Mouse (Mus musculus) forebrain, embryonic 10.5 days (tissue): ENCODE results near the gene Cacna1e. TPM values are rescaled to one million over a fixed set of nuclear protein-coding genes. Genes with fewer than 3 reads are reported as not detected.

ENCODE experiments used
- DNase-seq: peaks from one replicate; pipeline ENCODE4 v3.0.0-alpha.2; 2017; ENCODE audit warnings: low spot score; ENCODE audit errors: extremely low spot score
- H3K27ac ChIP-seq: fragments of 300-500 bp; sonication (generic); 2 replicates; pipeline ENCODE4 v1.5.1; 2016; ENCODE audit warnings: mild to moderate bottlenecking
- H3K27me3 ChIP-seq: fragments of 300-500 bp; sonication (generic); 2 replicates; pipeline ENCODE4 v1.6.1; 2016; ENCODE audit warnings: mild to moderate bottlenecking; ENCODE audit not compliant: poor library complexity, severe bottlenecking
- H3K36me3 ChIP-seq: fragments of 300-500 bp; sonication (generic); replicated peaks from 2 replicates; pipeline ENCODE4 v1.6.1; 2016; ENCODE audit warnings: mild to moderate bottlenecking, moderate library complexity
- H3K4me1 ChIP-seq: fragments of 300-500 bp; sonication (generic); 2 replicates; pipeline ENCODE4 v1.6.1; 2016
- H3K4me3 ChIP-seq: fragments of 300-500 bp; sonication (generic); 2 replicates; pipeline ENCODE4 v1.5.1; 2016; ENCODE audit warnings: mild to moderate bottlenecking, moderate library complexity
- H3K9me3 ChIP-seq: fragments of 300-500 bp; sonication (generic); 2 replicates; pipeline ENCODE4 v1.6.1; 2016; ENCODE audit warnings: mild to moderate bottlenecking, moderate library complexity
- WGBS: fragments of 180-500 bp; shearing (Covaris S2); methylation state at CpG from one replicate; pipeline ENCODE4 v1.1.7; 2016; 5-methylcytosine and 5-hydroxymethylcytosine counted together
- polyA plus RNA-seq: library from polyadenylated mRNA; unstranded; fragments of >200 nt; fragmentation: Nextera tagmentation; extraction: Ambion mirVana; gene quantifications from 2 replicates; pipeline ENCODE4 v1.2.1, GENCODE M21; 2016

Gene Cacna1e
- polyA plus RNA-seq, 1 experiment from 2014 or later: 0.57 TPM

DNA sequence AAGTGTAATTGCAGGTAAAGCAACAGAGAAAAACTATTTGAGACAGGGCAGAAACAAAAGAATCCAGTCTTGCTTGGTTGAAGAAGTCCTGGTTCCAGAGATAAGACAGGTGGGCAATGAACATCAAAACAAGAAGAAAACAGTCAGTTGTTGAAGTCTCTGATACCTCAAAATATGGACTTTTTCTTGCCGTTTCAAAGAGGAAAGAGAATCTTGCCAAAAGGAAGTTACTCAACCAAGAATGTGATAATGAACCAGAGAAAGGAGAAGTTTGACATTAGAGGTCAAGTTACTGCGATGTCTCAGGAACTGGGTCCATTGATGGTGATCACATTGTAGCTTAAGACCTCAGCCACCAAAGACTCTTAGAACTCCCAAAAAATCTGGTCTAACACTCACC, 206.6 kb downstream of the Cacna1e start:
- H3K36me3 ChIP-seq: no peaks in the 10 kb centered on the region
- peaks cover 46% of the 10 kb centered on the region for H3K27me3 ChIP-seq
- no peak overlapping the region for H3K4me3 ChIP-seq
- no peak overlapping the region for H3K27ac ChIP-seq
- 79% methylated on average over 2 of the region's 2 CpGs for WGBS
- H3K4me1 ChIP-seq: peaks cover 8% of the 10 kb centered on the region
- no peaks in the 10 kb centered on the region for H3K9me3 ChIP-seq
- DNase-seq: no peak

DNA sequence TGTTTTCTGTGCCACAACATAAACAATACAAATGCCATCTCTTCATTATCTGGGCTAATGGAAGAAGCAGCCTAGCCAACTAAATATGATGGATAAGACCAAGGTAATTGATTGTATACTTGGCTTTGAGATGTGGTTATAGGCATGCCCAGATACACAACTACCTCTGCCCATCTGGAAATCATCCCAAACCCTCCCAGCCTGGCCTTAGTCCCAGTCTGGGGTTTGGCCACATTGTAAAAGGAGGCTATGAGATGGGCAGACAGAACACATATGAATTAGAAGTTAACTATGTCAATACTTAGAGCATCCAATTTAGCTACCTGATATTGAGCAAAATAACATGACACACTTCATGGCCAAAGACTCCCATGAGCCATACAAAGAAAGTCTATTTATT, 220.6 kb downstream of the Cacna1e start:
- Histone ChIP-seq H3K36me3 (no peaks in the 10 kb centered on the region), H3K4me1 (peaks cover 12% of the 10 kb centered on the region)

DNA sequence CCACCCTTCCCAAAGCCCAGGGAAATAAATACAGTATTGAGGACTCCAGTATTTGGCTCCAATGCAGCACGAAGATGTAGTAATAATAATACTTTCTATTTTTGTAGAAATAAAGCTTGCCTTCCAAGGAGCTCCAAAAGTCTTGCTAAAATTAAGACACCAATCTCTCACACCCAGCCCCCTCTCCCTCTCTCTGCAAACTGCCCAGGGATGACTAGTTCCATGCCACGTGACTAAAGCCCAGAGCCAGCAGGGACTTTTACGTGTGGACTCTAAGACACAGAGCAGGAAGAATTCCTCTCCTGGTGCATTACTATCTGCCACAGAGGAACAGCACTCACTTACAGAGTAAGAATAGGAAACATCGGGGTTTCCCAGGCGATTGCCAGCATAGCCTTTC, 222.3 kb downstream of the Cacna1e start:
- Histone ChIP-seq H3K4me1 (peaks cover 12% of the 10 kb centered on the region), H3K27me3 (no peaks in the 10 kb centered on the region), H3K9me3 (no peaks in the 10 kb centered on the region), H3K4me3 (no peak overlapping the region), H3K36me3 (no peaks in the 10 kb centered on the region), H3K27ac (no peak overlapping the region)
- DNase-seq: no peak
- WGBS: 88% methylated on average over 5 of the region's 5 CpGs

More for the DNA sequence above, 220.6 kb downstream of the Cacna1e start:
- DNase-seq: no peak
- Histone ChIP-seq H3K27me3 (no peaks in the 10 kb centered on the region), H3K4me3 (no peak overlapping the region), H3K27ac (no peak overlapping the region), H3K9me3 (no peaks in the 10 kb centered on the region)

DNA sequence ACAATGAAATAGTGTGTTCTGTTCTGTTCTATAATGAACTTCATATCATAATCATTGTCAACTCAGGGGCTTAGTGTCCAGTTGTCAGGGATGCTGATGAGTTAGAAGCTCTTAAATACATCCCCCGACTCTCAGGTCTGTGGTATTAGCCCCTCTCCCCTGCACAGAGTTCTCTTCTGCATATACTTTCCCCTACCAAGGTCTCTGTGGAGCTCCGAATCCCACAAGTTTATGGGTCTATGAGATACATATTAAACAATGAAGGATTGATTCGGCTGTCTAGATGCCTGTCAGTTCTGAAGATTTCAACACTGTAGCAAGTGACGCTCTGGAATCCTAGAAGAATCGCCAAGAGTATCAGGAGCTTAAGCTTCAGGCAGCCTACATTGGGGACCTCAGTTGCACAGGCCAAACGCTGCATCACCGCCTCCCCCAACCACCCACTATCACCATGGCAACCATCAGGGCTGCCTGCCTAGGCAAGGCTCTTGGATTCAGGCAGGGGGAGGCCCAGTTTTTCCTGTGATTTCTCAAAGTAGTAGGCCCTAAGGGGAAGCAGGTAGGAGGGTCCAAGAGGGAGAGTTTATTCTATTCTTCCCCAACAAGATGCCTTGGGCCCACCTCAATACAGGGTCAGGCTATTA, 223.0 kb downstream of the Cacna1e start:
- Histone ChIP-seq H3K9me3 (no peaks in the 10 kb centered on the region), H3K27ac (no peak overlapping the region), H3K4me1 (peaks cover 12% of the 10 kb centered on the region), H3K4me3 (no peak overlapping the region), H3K27me3 (no peaks in the 10 kb centered on the region), H3K36me3 (no peaks in the 10 kb centered on the region)
- peak; percentile 24 for DNase-seq
- WGBS: 45% methylated on average over 7 of the region's 7 CpGs

DNA sequence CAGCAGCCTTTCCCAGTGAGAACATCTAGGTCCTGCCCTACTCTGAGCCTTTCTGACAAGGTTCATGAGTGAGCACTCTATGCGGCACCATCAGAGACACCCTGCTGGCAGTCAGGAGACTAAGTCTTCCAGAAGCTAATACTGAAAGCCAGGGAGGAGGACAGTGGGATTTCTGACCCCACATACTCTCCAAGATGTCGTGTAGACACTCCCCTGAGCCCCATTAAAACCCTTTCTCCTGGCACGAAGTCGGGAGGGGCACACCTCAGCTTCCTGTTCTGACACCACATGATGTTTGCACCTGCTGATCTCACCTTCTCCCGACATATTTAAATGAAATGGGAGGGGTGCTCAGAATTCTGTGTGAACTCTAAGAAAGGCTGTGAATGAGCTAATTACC, 226.9 kb downstream of the Cacna1e start:
- Histone ChIP-seq H3K27ac (no peak overlapping the region), H3K27me3 (no peaks in the 10 kb centered on the region), H3K9me3 (no peaks in the 10 kb centered on the region), H3K4me3 (no peak overlapping the region), H3K4me1 (peaks cover 12% of the 10 kb centered on the region), H3K36me3 (no peaks in the 10 kb centered on the region)
- DNase-seq: no peak
- WGBS: 76% methylated on average over 5 of the region's 5 CpGs

DNA sequence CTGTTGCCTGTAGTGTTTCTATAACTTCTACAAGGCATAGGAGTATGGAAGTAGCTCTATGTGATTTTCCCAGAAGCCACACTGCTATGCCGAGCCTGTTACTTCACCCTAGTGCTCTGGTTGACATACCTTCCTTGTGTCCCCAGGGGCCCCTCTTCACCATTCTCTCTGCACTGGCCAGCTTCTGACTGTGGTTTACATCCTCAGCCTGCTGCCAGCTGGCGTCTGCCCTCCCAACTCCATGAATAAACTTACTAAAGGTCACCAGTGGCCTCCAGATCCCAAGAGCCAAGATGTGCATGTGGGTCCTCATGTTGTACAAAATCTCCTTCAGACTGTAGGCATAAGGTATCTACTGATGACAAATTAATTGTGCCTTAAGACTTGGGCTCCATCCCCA, 230.3 kb downstream of the Cacna1e start:
- WGBS: 75% methylated on average over 2 of the region's 2 CpGs
- H3K4me1 ChIP-seq: peaks cover 5% of the 10 kb centered on the region; the same call in 1 of the 2 replicates
- H3K27ac ChIP-seq: no peak overlapping the region
- H3K27me3 ChIP-seq: no peaks in the 10 kb centered on the region
- no peaks in the 10 kb centered on the region for H3K9me3 ChIP-seq
- no peak overlapping the region for H3K4me3 ChIP-seq
- no peaks in the 10 kb centered on the region for H3K36me3 ChIP-seq
- no peak for DNase-seq

DNA sequence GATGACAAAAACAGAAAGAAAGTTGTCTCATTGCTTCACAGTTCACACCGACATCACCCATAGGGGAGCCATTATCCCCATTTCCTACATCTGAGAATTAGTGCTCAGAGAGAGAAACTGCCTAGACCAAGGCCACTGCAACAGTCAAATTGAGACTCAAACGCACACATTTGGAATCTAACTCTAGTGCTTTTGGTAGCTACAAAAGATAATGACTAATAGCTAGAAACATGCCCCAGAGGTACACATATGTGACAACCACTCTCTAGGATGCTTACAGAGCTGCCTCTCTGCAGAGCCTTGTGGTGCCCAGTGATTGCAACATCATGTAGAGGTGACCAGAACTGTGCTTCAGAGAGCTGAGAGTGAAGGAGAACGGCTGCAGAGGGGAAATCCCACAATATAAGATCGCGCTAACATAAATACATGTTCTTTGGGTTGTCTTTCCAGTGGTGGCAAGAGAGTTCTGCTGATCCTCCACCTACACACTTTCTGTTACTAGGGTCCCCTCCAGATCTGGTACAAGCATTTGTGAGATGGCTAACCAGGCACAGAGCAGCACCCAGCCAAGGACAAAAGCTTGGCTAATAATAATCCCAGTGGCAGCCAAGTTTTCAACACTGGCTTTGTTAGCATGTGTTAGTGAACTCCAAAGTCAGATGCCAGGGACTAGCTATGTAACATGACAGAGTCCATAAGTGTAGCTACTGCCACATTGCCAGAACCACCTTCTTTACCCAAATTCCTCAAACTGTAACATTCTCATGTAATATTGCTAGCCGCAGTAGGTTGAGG, 237.9 kb downstream of the Cacna1e start:
- Histone ChIP-seq H3K27ac (no peak overlapping the region), H3K9me3 (no peaks in the 10 kb centered on the region), H3K4me1 (peaks cover 2% of the 10 kb centered on the region; the same call in 1 of the 2 replicates), H3K36me3 (no peaks in the 10 kb centered on the region), H3K27me3 (no peaks in the 10 kb centered on the region), H3K4me3 (no peak overlapping the region)
- WGBS: 93% methylated on average over 6 of the region's 6 CpGs
- no peak for DNase-seq

DNA sequence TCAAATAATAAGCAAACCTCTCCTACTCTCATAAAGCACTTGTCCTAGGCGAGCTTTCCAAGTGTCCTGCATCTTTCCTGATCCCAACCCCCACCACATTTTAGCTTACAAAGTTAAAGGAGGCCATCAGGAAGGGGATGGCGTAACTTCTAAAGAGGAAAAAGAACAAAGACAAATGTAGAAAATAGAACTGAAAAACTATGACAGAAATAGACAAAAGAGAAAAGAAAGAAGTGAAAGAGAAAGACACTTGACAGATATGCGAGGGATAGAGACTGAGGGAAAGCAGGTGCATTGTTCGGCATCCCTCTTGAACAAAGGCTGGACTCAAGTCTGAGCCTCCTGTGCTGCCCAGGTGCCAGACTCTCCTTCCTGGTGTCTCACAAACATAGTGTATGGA, 246.5 kb downstream of the Cacna1e start:
- Histone ChIP-seq H3K36me3 (no peaks in the 10 kb centered on the region), H3K27ac (no peak overlapping the region), H3K4me1 (no peaks in the 10 kb centered on the region), H3K27me3 (no peaks in the 10 kb centered on the region), H3K4me3 (no peak overlapping the region), H3K9me3 (no peaks in the 10 kb centered on the region)
- WGBS: 87% methylated on average over 4 of the region's 4 CpGs
- DNase-seq: no peak

DNA sequence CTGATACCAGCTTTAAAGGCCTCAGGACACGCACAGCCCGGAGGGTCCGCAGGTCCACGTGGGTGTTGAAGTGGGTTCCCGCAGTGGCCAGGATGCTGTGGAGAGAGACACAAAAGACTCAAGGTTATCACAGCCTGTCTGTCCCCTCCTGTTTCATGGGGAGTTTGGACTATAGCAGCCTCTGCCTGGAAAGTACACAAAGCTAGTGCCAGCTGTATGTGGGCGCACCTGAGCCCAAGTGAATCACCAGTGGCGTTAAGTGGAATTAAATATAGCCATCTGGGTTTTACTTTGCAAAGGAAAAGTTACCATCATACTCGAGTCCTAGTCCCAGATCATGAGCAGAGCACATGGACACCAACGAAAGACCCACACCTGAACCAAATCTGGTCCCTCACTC, 248.5 kb downstream of the Cacna1e start:
- Histone ChIP-seq H3K4me1 (no peaks in the 10 kb centered on the region), H3K36me3 (no peaks in the 10 kb centered on the region), H3K4me3 (no peak overlapping the region), H3K27me3 (no peaks in the 10 kb centered on the region), H3K27ac (no peak overlapping the region), H3K9me3 (no peaks in the 10 kb centered on the region)
- no peak for DNase-seq
- 91% methylated on average over 9 of the region's 9 CpGs for WGBS

DNA sequence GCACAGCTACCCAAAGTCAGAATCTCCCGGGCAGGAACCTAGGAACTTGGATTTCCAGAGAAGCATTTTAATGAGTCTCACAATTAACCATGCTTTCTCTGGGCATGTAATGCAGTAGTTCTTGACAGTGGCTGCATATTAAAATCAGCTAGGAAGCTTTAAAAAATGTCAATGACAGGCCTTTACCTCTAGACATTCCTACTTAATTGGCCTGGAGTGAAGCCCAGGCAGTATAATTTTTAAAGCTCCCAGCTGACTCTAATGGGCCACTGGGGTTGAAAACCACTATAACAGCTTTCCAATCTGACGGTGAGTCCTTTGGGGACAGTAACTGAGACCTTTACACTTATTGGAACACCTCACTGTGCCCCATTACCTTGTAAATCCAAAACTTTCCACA, 251.4 kb downstream of the Cacna1e start:
- no peak overlapping the region for H3K4me3 ChIP-seq
- no peaks in the 10 kb centered on the region for H3K27me3 ChIP-seq
- H3K36me3 ChIP-seq: no peaks in the 10 kb centered on the region
- DNase-seq: no peak
- no peak overlapping the region for H3K27ac ChIP-seq
- H3K4me1 ChIP-seq: no peaks in the 10 kb centered on the region
- 87% methylated on average over 2 of the region's 2 CpGs for WGBS
- no peaks in the 10 kb centered on the region for H3K9me3 ChIP-seq

DNA sequence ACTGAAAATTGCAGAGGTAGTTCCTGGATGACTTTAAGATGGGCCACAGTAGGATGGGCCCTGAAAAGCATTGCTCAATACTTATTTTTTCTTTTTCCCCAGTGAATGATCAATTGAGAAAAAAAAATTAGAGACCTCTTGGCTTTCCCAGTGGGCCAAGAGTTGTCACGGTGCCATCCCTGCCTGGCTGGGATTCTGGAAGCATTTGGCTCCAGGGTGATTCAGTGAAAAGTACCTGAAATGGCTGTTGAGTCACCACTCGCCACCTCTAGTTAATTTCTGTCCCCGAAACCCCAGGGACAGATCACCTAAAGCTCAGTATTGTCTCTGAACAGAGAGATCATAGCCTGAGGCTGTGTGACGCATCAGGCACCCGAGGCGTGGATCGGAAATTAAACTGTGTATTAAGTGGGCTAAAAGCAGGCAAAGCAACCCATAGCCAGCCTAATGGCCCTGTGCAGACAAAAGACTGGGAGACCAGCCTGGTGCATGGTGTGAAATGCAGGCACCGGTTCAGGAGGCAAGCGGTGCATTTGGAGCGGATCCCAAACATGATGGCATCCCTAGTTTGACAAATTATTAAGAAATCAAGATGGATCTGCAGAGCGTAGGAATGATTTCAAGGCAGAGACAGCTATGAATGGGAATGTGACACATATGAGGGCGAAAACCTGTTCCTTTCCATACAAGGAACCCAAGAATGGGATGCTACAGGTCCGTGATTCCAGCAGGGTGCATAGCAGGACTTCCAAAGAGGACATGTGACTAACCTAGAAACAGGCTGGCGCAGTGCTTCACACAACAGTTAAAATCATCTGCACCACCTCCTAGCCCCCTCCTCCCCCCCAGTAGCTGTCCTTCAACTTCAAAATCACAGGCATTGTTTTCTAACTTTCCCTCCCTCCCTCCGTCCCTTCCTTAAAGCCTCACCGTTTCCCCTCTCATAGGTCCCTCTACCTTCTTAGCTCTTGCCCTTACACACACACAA, 261.3 kb downstream of the Cacna1e start:
- 85% methylated on average over 16 of the region's 16 CpGs for WGBS
- H3K9me3 ChIP-seq: no peaks in the 10 kb centered on the region
- no peak overlapping the region for H3K4me3 ChIP-seq
- H3K27ac ChIP-seq: no peak overlapping the region
- H3K36me3 ChIP-seq: no peaks in the 10 kb centered on the region
- peaks cover 4% of the 10 kb centered on the region; the same call in 1 of the 2 replicates for H3K4me1 ChIP-seq
- no peak for DNase-seq
- H3K27me3 ChIP-seq: no peaks in the 10 kb centered on the region

DNA sequence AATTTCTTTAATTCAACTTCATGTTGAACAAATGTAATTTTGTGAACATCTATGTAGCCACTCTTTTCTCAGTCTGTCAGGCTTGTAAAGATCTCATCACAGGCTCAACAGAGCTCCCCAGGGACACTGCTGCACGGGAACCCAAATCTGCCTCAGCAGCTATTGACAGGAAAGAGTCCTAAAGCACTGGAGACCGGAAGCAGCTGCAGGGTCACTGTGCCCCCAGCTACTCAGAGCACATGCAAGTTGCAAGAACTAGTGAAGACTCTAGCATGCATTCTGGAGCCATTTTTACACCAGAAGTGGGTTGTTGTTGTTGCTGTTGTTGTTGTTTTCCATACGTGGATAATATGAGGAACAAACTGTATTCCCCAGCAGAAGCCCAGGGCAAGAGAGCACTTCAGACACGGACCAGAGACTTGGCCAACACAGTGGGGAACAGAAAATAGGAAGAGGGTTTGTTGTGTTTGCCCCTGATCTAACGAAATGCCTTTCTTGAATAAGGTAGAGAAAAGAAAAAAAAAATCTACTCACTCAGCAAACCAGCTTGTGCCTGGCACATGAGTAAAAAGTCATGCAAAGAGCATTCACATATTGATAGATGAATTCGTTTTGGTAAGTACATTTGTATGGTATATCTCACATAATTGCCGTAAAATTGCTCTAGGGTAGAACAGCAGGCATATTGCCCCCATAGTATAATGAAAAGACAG, 266.4 kb downstream of the Cacna1e start:
- Histone ChIP-seq H3K27ac (no peak overlapping the region), H3K4me1 (peaks cover 4% of the 10 kb centered on the region; the same call in 1 of the 2 replicates), H3K9me3 (no peaks in the 10 kb centered on the region)

More for the DNA sequence above, 266.4 kb downstream of the Cacna1e start:
- 65% methylated on average over 7 of the region's 7 CpGs for WGBS
- no peak for DNase-seq
- no peak overlapping the region for H3K4me3 ChIP-seq
- H3K27me3 ChIP-seq: no peaks in the 10 kb centered on the region
- H3K36me3 ChIP-seq: no peaks in the 10 kb centered on the region
